Mouse (Mus musculus) A20 (cell line): Measurements from ENCODE around the gene Uqcr11.

Experiments used
- DNase-seq: peaks from one replicate; pipeline ENCODE4 v3.0.0-alpha.2; 2011; ENCODE audit warnings: low read depth, low spot score

The Uqcr11 gene

GRCm38 (mm10) chr10:80431570-80432386 is 25.1 kb upstream of the Uqcr11 start:
- DNase-seq: peak; percentile 78

DNA sequence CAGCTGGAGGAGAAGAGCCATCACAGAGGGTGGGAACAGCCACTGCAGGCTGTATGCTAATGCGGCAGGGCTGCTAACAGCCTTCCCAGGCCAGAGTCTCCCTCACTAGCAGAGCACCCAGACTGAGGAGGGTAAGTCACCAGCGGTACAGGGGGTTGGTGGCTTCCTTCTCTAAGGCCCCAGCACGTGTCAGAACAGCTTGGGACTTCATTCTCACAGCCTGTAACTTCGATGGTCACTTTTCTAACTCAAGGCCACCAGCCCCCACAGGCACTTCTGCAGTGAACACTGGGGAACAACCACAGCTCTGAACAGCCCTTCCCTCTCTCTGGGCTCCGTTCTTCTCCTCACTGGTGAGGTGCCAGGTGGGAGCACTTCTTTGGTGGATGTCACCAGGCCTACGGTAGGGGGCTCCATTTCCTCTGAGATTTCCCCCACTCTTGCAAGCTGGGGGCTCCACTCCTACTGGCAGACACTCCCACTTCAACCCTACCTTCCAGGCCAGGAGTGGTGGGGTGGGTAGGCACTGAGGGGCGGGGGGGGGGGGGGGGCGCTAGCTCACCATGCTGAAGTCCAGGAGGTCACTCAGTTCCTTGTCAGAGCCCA is 23.8 kb upstream of the Uqcr11 start:
- DNase-seq: peak; percentile 72

GRCm38 (mm10) chr10:80429800-80430199 is 23.2 kb upstream of the Uqcr11 start:
- peak; percentile 89 for DNase-seq

GRCm38 (mm10) chr10:80425041-80425440 is 18.4 kb upstream of the Uqcr11 start:
- DNase-seq: no peak

GRCm38 (mm10) chr10:80423562-80423961 is 16.9 kb upstream of the Uqcr11 start:
- peak; percentile 76 for DNase-seq

DNA sequence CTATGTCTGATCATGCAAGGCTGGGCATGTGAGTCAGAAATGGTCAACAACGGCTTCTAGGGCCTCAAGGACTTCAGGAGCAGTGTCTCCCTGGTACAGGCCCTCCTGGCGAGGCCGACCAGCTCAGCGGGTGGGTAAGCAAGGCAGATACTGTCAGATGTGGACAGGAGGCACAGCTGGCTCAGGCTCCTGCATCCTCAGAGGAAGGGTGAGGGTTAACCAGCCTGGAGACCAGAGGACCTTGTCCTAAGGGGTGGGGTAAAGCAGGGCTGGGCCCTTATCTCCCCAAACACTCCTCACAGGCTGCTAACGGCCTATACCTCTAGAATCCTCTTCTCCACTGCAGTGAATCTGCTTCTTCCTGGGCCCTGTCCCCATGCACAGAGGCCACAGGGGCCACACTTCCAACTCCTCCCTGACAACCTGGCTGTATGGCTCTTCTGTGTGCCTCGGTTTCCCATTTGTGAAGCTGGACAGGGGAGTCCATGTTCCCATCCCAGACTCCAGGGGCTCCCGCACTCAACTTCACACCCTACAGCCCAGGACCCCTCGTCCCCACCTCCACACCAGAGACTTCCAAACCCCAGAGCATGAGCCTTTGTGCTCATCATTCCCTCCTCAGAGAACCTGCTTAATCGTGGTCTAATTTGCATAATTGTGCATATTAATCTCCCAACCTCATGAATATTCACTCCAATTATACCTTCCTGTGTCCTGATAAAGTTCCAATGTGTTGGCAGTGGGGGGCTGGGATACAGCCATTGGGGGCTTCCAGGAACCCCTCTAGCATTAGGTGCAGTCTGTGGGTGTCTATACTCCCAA is 15.2 kb upstream of the Uqcr11 start:
- DNase-seq: no peak

- no peak for DNase-seq
Measured at GRCm38 (mm10) chr10:80421208-80421607, 14.6 kb upstream of the Uqcr11 start.

DNA sequence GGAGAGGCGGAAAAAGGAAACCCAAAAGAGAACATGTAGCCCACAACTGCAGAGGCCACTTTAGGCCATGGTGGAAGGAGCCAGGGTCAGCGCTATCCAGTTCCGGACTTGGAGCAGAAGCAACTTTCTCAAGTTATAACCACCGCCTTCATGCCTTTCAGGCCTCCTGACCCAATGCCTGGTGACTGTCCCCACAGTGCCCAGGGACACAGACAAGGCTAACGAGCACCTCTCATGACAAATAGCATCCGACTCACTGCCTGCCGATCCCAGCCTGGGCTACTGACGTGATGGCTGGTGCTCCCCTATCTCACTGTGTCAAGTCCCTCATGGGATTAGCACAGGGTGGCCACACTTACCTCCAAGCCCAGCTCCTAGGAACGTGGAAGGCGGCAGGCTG is 14.1 kb upstream of the Uqcr11 start:
- DNase-seq: no peak

- DNase-seq: no peak
Measured at GRCm38 (mm10) chr10:80419419-80419818, 12.8 kb upstream of the Uqcr11 start.

DNA sequence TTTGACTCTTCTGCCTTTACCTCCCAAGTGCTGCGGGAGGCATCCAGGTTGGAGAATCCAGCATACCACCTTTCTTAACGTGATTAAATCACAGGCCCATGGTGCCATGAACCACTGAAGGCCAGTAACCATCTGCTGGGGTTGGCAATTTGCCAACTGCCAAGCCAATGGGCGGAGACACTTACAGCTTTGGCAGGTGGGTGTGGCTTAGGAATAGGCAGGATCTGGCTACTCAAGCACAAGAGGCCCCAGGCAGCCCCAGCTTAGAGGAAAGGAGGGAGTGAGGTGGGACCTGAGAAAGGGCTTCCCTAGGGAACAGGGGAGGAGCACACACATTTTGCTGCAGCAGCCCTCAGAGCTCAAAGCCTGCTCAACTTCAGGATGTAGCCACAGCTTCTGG is 11.7 kb upstream of the Uqcr11 start:
- DNase-seq: peak; percentile 18

DNA sequence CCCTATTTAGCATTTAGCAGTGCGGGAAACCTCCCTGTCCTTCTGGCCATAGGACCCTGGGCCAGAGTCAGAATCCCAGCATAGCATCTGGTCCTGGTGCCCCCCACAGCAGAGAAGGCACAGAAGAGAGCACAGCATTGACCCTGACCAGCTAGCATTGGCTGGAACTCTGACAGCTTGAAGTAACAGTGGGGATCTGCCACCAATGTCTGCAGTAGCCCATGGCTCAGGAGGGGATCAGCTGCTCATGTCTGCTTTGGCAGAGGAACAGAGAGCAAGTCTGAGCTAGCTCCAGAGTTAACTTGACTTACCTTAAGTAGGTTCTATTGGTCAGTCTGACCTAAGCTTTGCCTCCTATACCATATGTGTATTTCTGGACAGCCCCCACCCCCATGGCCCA is 11.2 kb upstream of the Uqcr11 start:
- DNase-seq: no peak

GRCm38 (mm10) chr10:80417371-80417770 is 10.7 kb upstream of the Uqcr11 start:
- no peak for DNase-seq

DNA sequence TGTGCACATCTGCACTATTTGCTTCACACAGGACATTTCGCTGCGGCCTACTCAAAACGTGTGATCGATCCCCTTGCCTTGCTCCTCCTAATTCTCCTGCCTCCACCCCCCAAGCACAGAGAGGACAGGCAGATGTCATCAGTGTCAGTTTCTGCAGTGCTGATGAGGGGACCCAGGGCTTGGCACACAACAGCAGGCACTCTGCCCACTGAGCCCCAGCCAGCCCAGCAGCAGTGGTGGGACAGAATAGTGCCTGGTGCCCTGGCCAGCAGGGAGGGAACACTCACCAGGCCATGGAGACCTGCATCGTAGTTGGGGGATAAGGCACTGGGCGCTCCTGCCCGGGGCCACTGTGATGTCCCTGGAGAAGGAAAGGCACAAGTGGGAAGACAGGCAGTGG is 8.9 kb upstream of the Uqcr11 start:
- DNase-seq: no peak

DNA sequence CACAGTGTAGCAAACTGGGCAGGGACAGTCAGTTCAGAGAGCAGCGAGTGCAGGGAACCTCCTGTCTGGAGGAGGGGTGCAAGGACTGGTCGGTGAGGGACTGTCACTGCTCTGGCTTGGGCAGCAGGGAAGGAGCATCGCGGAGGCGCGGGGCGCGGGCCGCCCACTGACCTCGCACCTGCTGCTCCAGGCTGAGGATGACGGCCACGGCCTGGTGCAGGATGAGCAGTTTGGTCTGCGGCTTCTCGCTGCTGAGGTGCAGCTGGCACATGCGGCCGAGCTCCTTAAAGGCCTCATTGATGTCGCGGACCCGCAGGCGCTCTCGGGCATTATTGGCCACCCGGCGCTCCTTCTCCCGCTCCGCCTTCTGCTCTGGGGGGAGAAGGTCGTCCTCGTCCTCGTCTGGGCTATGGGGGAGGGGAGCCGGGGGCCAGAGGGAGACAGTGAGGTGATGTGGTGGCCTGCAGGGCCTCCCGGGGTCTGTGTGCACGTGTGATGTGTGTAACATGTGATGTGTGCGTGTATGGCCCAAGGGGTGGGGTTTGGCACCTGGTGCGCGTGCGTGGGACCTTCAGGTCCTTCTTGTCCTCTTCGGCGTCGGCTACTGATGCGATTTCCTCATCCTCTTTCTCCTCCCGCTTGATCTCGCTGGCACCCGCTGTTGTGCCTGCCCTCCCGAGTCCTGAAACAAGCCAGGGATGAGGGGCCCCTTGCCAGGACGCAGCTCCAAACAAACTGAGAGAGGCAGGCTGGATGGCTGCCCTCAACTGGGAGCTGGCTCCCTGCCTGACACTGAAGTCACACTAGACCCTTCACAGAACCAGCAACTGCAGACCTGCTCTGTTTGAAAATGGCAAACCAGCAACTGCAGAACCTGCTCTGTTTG is 6.3 kb upstream of the Uqcr11 start:
- no peak for DNase-seq

DNA sequence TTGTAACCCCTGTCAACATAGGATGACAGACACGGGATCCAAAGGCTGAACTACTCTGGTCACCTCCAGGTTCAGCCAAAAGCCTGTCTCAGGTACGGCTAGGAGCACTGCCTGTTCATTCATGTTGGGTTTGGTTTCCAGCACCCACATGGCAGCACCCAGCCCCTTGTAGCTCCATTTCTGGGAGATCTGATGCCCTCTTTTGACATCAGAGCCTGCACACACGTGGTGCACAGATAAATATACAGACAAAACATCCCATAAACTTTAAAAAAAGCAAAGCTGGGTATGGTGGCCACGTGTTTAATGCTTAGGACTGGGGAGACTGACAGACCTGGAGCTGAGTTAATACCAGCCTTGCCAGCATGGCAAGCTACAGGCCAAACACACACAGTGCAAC is 1.3 kb upstream of the Uqcr11 start:
- peak; percentile 33 for DNase-seq

- DNase-seq: peak; percentile 68
Measured at GRCm38 (mm10) chr10:80405481-80406173, 1.0 kb downstream of the Uqcr11 start.

GRCm38 (mm10) chr10:80403044-80403692 is 3.5 kb downstream of the Uqcr11 start:
- peak; percentile 67 for DNase-seq

- DNase-seq: no peak
Measured at GRCm38 (mm10) chr10:80400704-80401161, 5.9 kb downstream of the Uqcr11 start.

GRCm38 (mm10) chr10:80399973-80400703 is 6.5 kb downstream of the Uqcr11 start:
- DNase-seq: no peak
